Mouse (Mus musculus) thymus, adult 2 months (tissue): ENCODE data around the gene Adamtsl2. TPM values are rescaled to one million over a fixed set of nuclear protein-coding genes. Genes with fewer than 3 reads are reported as not detected.

Experiments
- DNase-seq: peaks from one replicate; pipeline ENCODE4 v3.0.0; 2021
- H3K27ac ChIP-seq: fragments of 200-500 bp; 2 replicates; pipeline ENCODE4 v1.5.1; 2012; ENCODE audit warnings: low read length, control low read depth; ENCODE audit not compliant: control insufficient read depth, insufficient read depth
- H3K27me3 ChIP-seq: fragments of 200-500 bp; 2 replicates; pipeline ENCODE4 v1.6.1; 2012; ENCODE audit warnings: mild to moderate bottlenecking, low read length, moderate library complexity, mixed read lengths; ENCODE audit not compliant: control insufficient read depth, insufficient read depth
- H3K36me3 ChIP-seq: fragments of 200-500 bp; 2 replicates; pipeline ENCODE4 v1.6.1; 2012; ENCODE audit warnings: mild to moderate bottlenecking, low read length, moderate library complexity; ENCODE audit not compliant: control insufficient read depth, insufficient read depth
- H3K4me1 ChIP-seq: fragments of 200-500 bp; replicated peaks from 2 replicates; pipeline ENCODE4 v1.6.1; 2012; ENCODE audit warnings: low read length; ENCODE audit not compliant: control insufficient read depth, insufficient read depth
- H3K4me3 ChIP-seq: fragments of 200-500 bp; 2 replicates; pipeline ENCODE4 v1.5.1; 2012; ENCODE audit warnings: mild to moderate bottlenecking, low read length, control low read depth, moderate library complexity; ENCODE audit not compliant: control insufficient read depth, insufficient read depth
- CTCF ChIP-seq: fragments of 200-500 bp; IDR thresholded peaks from 2 replicates; pipeline ENCODE4 v1.5.1; 2012; ENCODE audit warnings: mild to moderate bottlenecking, control low read depth, low read length, moderate library complexity, borderline replicate concordance; ENCODE audit not compliant: control insufficient read depth, poor library complexity, insufficient read depth; ENCODE audit errors: extremely low read depth
- POLR2A ChIP-seq: fragments of 200-500 bp; IDR thresholded peaks from 2 replicates; pipeline ENCODE4 v1.6.1; 2012; ENCODE audit warnings: mild to moderate bottlenecking, low read length, control low read depth, moderate library complexity; ENCODE audit not compliant: control insufficient read depth, poor library complexity, insufficient read depth; ENCODE audit errors: extremely low read depth
- WGBS: fragments of 180-500 bp; shearing (Covaris S2); methylation state at CpG from one replicate; pipeline ENCODE4 v1.1.7; 2018; 5-methylcytosine and 5-hydroxymethylcytosine counted together
- polyA plus RNA-seq: library from polyadenylated mRNA; depleted of rRNA; stranded (reverse); fragments of >200 nt; gene quantifications from 2 replicates; pipeline ENCODE4 v1.2.3, GENCODE M21; 2012

The Adamtsl2 gene
- polyA plus RNA-seq, 1 experiment = 16.1 TPM

- Histone ChIP-seq H3K36me3 (no peaks in the 10 kb centered on the region), H3K4me1 (peaks cover 27% of the 10 kb centered on the region), H3K4me3 (no peak overlapping the region), H3K27ac (no peak overlapping the region), H3K27me3 (no peaks in the 10 kb centered on the region)
- 87% methylated on average over 5 of the region's 5 CpGs for WGBS
- no peak for DNase-seq
- TF ChIP-seq POLR2A (no peak), CTCF (no peak)
These were observed 9.5 kb downstream of the Adamtsl2 start for GRCm38 (mm10) chr2:27088700-27089099.

DNA sequence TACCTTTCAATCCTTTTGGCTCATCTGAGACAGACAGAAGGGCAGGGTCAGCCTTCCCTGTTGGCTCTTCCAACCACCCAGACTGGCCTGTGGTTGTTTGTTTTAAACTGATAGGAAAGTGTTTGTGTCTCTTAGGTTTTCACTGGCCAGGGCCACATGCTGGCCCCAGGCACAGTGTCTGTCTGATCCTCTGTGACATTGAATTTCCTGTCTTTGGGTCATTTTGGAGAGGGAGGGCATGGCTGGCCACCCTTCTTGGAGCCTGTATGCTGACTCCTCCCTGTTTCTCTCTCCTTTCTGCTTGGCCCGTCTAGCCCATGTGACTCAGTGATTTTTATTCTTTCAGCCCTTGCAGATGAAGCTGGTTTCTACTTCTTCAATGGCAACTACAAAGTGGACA is 10.1 kb downstream of the Adamtsl2 start:
- Histone ChIP-seq H3K27me3 (no peaks in the 10 kb centered on the region), H3K4me3 (no peak overlapping the region), H3K36me3 (no peaks in the 10 kb centered on the region), H3K4me1 (peaks cover 22% of the 10 kb centered on the region), H3K27ac (no peak overlapping the region)
- no peak for TF ChIP-seq POLR2A
- TF ChIP-seq CTCF = no peak
- WGBS = 93% methylated on average over 1 of the region's 1 CpGs
- no peak for DNase-seq

GRCm38 (mm10) chr2:27095178-27095577 is 16.0 kb downstream of the Adamtsl2 start:
- 96% methylated on average over 7 of the region's 7 CpGs for WGBS
- H3K4me3 ChIP-seq = no peak overlapping the region
- H3K4me1 ChIP-seq = peaks cover 15% of the 10 kb centered on the region
- TF ChIP-seq POLR2A (no peak), CTCF (no peak)
- H3K27ac ChIP-seq = no peak overlapping the region
- no peaks in the 10 kb centered on the region for H3K36me3 ChIP-seq
- DNase-seq = no peak
- no peaks in the 10 kb centered on the region for H3K27me3 ChIP-seq

DNA sequence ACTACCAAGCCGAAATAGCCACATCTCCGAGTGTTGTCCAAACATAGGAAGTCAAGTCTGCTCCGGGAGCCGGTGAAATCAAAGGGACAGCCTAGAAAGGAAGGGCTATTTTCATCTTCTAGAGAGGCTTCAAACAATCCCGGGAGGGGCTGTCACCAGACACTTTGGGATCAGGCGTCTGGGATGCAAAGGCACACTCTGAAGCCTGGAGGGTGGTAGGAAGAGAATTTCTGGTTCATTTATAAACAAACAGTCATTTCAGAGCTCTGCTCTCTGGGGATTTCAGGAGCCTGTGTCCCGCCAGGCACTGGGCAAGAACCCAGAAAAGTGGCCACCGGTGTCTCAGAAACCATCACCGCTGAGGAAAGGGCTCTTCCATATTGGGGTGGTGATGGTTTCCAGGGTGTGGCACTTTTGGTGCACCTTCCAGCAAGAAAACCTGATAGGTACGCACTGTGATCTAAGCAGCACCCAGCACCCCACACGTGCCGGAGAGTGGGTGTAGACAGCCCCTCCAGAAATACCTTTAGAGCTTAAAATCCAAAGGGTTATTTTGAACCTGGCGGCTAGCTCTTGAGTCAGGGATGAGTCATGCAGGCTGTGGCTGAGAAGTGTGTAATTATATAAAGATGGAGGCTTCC is 17.3 kb downstream of the Adamtsl2 start:
- WGBS = 92% methylated on average over 13 of the region's 13 CpGs
- Histone ChIP-seq H3K36me3 (no peaks in the 10 kb centered on the region), H3K4me3 (no peak overlapping the region), H3K27ac (no peak overlapping the region), H3K27me3 (no peaks in the 10 kb centered on the region), H3K4me1 (peaks cover 13% of the 10 kb centered on the region)
- DNase-seq = no peak
- TF ChIP-seq POLR2A (no peak), CTCF (no peak)

- Histone ChIP-seq H3K36me3 (no peaks in the 10 kb centered on the region), H3K4me3 (no peak overlapping the region), H3K27me3 (no peaks in the 10 kb centered on the region), H3K4me1 (peaks cover 13% of the 10 kb centered on the region), H3K27ac (no peak overlapping the region)
- TF ChIP-seq POLR2A = no peak
- TF ChIP-seq CTCF = no peak
- WGBS = 46% methylated on average over 6 of the region's 6 CpGs
- DNase-seq = no peak
These were observed 18.1 kb downstream of the Adamtsl2 start for GRCm38 (mm10) chr2:27097241-27097656.

DNA sequence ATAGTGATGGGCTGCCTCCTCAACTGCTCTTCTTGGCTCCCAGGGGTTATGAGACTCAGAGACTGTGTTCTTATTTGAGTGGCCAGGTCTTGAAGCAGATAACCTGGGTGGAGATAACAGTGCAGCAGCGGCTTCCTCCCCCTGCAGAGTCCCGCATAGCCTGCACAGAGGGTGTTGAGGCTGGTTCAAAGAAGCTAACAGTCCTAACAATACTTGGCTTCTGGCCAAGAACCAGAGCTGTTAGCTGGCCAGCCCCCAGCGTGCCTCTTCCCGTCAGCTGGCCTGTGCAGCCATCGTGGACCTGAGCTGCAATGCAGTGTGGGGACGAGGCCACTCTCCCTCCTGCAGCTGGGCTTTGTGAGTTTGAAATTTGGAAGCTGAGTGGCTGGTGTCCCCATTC is 18.6 kb downstream of the Adamtsl2 start:
- Histone ChIP-seq H3K4me3 (no peak overlapping the region), H3K36me3 (no peaks in the 10 kb centered on the region), H3K4me1 (peaks cover 13% of the 10 kb centered on the region), H3K27me3 (no peaks in the 10 kb centered on the region), H3K27ac (no peak overlapping the region)
- no peak for TF ChIP-seq CTCF
- no peak for TF ChIP-seq POLR2A
- 28% methylated on average over 6 of the region's 6 CpGs for WGBS
- no peak for DNase-seq

DNA sequence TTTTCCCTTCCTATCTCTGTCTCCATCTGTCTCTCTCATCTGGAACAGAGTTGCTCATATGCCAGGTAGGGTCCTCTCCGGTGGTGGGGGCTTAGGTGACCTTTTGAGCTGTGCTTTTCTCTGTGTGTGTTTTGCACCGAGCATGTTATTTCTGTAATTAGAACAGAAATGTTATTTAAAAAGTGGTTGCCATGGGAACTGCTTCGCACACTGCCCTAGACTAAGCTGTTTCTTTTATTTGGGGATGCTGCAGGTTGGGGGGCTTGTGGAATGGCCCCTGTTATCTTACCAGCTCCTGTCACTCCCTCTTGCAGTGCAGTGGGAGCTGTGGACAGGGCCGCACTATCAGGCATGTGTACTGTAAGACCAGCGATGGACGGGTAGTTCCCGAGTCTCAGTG is 24.4 kb downstream of the Adamtsl2 start:
- WGBS = 94% methylated on average over 7 of the region's 7 CpGs

More for the DNA sequence above, 24.4 kb downstream of the Adamtsl2 start:
- peaks cover 10% of the 10 kb centered on the region for H3K4me1 ChIP-seq
- no peak overlapping the region for H3K4me3 ChIP-seq
- TF ChIP-seq POLR2A = no peak
- TF ChIP-seq CTCF = no peak
- no peaks in the 10 kb centered on the region; the same call in 1 of the 2 replicates for H3K27me3 ChIP-seq
- no peaks in the 10 kb centered on the region for H3K36me3 ChIP-seq
- H3K27ac ChIP-seq = no peak overlapping the region
- no peak for DNase-seq
